Mouse (Mus musculus) cortical plate, adult 2 months (tissue): ENCODE data around the gene Med13l.

Experiments used
- CTCF ChIP-seq: fragments of 200-500 bp; IDR thresholded peaks from 2 replicates; pipeline ENCODE4 v1.5.1; 2011; ENCODE audit warnings: mild to moderate bottlenecking, control low read depth, low read length; ENCODE audit not compliant: insufficient read depth; ENCODE audit errors: extremely low read depth
- POLR2A ChIP-seq: fragments of 200-500 bp; IDR thresholded peaks from 2 replicates; pipeline ENCODE4 v1.6.1; 2011; ENCODE audit warnings: mild to moderate bottlenecking, low read length, control low read depth; ENCODE audit not compliant: insufficient read depth; ENCODE audit errors: extremely low read depth

GRCm38 (mm10) chr5:118704960-118705359 lies 144.5 kb downstream of the Med13l start:
- TF ChIP-seq POLR2A (no peak), CTCF (no peak)
